Mouse (Mus musculus) left cerebral cortex, postnatal 36 days (tissue): ENCODE results near the gene Psmd3. TPM values are rescaled to one million over a fixed set of nuclear protein-coding genes. Genes with fewer than 3 reads are reported as not detected.
"Not testable (repeated sequence)": the region's sequence is repeated elsewhere in the genome, so short reads cannot be mapped to it uniquely, and the experiment has no call there.

Experiments used
- DNase-seq, 2 experiments: peaks; one replicate each; pipeline ENCODE4 v3.0.0; 2021 to 2022; ENCODE audit warnings: low spot score in 2 of 2, mixed read lengths in 1 of 2
- intact Hi-C: fragments of 180-260 bp; cut with DNase I; formaldehyde crosslinking; loops from one replicate; pipeline ENCODE4 v1.15.1; 2025
- total RNA-seq, 2 experiments: library from RNA; stranded (reverse); gene quantifications; 2 replicates each; pipeline ENCODE4 v1.2.3; 2021

Gene Psmd3
- total RNA-seq, 2 experiments from 2014 or later: 131 to 145 TPM

DNA sequence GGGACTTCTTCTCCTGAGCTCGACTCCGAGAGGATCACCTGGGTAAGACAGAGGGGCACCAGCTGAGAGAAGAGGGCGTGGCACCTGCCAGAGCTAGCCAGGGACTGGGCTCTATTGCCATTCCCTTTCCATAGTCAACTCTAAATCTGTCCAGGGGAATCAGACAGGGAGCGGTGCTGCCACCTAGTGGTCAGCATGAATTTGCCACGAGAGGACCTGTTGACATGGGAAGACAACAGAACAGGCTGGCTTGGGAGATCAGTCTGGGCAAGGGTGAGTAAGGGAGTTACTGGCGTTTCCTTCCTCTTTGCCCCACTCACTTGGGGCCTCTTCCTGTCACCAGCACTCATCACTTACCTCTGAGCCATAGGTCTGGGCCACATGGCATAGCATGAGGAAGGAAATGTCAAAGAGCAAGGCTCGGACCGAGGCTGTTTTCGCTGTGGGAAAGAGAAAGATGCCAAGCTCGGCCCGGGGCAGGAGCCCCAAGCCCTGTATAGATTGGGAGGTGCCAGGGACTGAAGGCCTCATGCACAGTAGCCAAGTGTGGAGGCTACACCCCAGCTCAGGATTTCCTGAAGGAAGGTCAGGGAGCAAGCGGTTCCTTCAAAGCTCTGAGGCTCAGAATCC, 28.2 kb downstream of the Psmd3 start:
- intact Hi-C loops: no loop called here

DNA sequence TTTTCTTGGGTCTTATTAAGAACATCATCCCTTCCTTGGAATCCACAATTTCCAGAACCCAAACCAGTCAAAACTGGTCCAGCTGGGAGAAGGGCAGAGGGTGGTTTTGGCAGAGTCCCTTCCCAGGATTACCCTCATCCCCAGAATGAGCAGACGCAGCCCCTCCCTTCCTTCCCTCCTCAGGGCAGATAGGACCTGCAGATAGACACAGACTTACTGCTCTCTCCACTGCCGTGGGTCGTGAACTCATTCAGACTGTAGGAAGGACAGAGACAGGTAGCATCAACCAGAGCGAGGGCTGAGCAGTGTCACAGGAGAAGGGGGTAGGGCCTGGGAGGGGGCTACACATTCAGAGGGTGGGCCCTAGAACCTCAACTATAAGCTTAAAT, 28.7 kb downstream of the Psmd3 start:
- intact Hi-C loops: no loop called here
- no peak for DNase-seq

More for the DNA sequence above, 28.2 kb downstream of the Psmd3 start:
- peak; percentile 64 to 67 for DNase-seq

DNA sequence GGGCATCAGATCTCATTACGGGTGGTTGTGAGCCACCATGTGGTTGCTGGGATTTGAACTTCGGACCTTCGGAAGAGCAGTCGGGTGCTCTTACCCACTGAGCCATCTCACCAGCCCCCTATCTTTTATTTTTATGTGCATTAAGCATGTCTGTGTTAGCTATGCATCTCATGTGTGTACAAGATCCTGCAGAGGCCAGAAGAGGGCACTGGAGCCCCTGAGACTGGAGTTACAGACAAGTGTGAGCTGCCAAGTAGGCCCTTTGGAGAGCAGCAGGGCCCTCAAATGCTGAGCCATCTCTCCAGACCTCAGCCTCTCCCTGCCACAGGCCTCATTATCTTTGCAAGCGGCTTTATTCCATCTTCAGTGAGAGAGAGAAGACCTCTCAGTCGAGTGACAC, 29.7 kb downstream of the Psmd3 start:
- intact Hi-C loops, DNase-seq: not testable (repeated sequence)

DNA sequence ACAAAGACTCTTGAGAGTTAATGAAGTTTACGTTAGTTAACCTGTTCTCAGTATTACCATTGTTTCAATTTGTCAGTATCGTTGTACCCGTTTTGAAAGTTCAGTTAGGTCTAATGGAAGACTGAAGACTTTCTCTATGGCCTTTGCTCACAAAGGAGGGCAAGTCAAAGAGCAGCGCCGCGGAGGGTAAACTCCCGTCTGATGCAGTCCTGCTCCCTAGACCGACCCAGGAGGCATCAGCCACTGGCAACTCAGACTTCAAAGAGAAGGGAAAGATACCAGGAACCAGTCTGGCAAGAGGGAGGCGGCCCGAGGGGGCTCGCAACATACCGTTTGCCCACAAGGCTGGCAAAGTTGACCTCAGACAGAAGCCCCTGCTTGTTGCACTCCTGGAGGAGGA, 31.3 kb downstream of the Psmd3 start:
- DNase-seq: no peak
- intact Hi-C loops: no loop called here

DNA sequence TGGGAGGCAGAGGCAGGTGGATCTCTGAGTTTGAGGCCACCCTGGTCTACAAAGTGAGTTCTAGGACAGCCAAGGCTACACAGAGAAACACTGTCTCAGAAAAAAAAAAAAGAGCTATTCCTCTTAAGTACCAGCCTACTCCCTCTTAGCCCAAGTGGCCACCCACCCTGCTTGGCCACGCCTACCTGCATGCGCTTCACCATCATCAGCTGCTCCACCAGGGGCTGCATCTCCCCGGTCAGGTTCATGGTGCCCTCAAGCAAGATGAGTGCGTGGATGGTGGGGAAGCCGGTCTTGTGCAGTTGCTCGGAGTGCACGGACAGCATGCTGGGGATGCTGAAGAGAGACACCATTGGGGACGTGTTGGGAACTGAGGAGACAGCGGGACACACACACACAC, 33.6 kb downstream of the Psmd3 start:
- intact Hi-C loops: loop anchor here (5.0 kb wide), 2 partner anchors 46 to 71 kb away; no protein-coding TSS in a partner anchor
- no peak for DNase-seq

DNA sequence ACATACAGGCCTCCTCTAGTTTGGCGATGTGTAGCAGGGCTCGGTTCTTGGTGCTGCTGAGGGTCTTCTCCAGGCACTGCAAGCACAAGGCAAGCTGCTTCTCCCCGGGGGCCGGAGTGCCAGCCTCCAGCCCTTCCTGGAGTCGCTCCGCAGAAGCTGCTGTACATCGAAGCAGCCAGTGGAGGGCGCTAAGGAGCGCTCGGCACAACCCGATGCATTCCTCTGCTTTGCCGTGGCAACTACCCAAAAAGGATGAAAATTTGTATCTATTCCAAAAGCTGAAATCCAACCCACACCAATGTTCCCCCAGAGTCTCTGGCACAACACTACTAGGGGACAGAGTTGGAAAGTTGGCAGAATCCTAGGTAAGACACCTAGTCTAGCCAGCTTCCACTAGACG, 35.5 kb downstream of the Psmd3 start:
- peak; percentile 88 for DNase-seq
- intact Hi-C loops: loop anchor here (2.0 to 5.0 kb wide), 3 partner anchors 15 to 69 kb away; no protein-coding TSS in a partner anchor

DNA sequence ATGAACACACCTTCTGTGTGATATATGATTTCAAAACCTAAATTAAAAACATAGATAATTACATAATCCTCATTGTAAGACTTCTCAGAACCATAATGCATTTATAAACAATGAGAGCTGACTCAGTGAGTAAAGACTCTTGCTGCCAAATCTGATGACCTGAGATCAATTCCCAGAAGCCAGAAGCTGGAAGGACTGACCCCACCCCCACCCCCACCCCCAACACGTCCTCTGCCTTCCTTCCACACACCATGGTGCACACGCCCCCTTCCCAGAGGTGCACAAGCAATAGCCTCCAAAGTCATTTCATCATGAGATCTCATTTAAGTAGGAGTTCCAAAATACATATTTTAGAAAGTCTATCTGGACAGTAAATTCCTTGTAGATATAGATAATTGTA, 38.4 kb downstream of the Psmd3 start:
- DNase-seq: no peak
- intact Hi-C loops: no loop called here

DNA sequence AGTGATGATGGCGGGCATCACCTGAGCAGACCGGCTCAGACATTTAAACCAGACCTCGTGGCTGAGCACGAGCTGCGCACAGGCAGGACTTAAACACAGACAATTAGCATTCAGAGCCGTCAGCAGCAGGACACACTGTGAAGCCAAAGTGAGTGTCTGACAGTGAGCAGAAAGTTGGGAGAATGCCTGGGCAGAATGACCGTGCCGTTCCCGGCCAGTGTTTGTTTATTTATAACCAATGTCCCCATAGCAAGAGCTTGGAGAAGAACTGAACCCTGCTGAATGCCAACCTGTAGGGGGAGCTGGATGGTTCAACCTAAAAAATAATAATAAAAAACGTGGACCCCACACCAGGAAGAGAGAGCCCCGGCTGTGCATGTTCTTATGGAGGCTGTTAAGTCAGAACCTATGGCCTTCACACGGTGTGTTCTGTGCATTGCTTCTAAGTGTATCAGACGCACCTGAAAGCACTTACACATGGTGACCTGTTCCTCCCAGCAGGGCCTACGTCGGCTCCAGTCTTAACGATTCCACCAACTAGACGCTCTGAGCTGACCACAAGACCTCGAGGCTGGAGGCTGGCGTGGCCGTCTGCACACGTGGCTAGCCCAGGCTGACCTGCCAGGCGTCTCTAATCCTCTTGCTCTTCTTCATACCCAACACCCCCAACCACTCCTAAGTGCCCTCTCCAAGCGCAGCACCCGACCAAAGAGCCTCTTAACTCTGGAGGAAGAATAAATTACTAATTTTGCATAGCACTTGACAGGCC, 39.3 kb downstream of the Psmd3 start:
- intact Hi-C loops: no loop called here
- peak; percentile 50 to 65 for DNase-seq

DNA sequence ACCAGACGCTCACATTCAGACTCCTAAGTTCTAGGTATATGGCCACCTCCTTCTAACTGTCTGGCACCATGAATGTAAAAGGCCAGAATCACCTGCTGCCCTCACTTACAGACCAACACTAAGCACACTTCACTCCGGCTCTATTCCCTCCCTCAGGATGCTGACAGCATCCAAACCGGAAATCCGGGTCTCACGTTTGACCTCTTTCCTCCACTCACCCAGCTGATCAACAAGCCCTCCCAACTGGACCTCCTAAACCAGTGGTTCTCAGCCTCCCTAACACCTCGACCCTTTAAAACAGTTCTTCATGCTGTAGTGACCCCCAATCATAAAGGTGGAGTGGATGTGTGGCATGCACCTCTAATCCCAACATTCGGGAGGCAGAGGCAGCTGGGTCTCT, 40.7 kb downstream of the Psmd3 start:
- DNase-seq: no peak
- intact Hi-C loops: no loop called here

DNA sequence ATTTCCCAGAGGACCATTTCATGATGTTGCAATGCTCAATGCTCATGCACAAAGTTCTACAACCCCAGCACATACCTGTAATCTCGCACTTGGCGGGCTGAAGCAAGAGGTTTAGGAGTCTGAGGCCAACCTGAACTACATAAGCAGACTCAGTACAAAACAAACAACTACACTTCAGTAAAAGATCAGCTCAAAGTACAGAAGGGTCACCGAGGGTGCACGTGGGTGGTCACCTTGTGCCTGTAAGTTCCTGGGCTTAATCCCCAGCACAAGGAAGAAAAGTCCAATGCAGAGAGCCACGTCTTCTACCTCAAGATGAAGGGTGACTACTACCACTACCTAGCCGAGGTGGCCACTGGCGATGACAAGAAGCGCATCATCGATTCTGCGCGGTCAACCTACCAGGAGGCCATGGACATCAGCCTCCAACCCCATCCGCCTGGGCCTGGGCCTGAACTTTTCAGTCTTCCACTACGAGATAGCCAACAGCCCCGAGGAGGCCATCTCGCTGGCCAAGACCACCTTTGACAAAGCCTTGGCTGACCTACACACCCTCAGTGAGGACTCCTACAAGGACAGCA, 43.7 kb downstream of the Psmd3 start:
- intact Hi-C loops: no loop called here
- DNase-seq: no peak

DNA sequence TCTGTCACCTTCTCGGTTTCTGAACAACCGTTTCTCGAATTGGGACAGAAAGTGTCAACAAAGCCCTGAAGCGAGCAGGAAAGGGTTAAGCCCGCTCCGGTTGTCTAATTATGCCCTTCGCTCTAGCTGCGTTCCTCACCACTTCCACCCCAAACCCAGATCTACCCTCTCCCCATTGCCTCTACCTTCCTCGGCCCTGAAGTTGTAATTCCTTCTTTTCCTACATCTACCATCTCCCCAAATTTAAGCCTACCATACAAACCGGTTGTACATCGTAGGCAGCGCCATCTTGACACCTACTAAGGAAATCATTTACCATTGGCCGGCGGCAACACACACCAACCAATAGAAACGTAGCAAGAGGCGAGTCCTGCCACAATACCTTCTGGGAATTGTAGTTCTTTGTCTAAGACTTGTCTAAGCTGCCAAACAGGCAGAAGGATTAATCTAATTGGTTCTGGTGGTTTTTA, 46.8 kb downstream of the Psmd3 start, which contains the start of gene Med24:
Med24 (minus strand) TSS at position 317 of the 470 bp plus-strand sequence.
- intact Hi-C loops: no loop called here

DNA sequence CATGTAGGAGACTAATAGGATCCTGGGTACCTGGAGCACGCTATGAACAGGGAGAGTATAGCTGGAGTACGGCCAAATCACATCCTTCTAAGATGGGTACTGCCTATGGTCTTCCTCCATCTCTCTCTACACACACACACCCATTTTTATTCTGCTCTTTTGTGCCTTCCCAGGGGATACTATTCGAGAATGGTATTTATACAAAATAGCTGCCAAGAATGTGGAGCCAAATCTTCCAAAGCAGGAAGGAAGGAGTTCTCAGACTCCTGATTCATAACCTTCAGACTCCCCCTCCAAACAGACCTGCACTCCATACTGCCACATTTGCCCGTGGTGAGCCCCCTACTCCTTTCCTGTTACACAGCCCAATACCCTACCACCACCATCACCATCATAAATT, 48.4 kb downstream of the Psmd3 start:
- no peak for DNase-seq

More for the DNA sequence above, 46.8 kb downstream of the Psmd3 start, which contains the start of gene Med24:
- peak; percentile 84 to 89 for DNase-seq

DNA sequence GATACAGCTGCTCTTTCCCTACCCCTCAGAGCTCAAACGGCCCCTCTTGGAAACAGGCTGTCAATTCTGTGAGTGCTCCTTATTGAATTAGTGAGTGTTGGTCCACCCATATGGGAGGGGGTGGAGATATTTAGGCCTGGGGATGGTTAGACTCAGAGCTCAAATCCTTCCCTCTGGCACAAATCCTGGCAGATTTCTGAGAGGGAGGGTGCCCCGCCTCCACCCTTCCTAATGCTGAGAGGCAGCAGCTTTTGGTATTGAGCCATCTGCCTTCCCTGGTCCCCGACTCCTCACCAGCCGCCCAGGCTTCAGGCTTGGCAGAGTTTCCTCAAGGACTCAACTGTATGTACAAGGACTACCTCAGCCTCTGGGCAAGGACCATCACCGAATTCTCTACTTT, 48.8 kb downstream of the Psmd3 start:
- intact Hi-C loops: no loop called here
- peak; percentile 81 to 82 for DNase-seq

More for the DNA sequence above, 48.4 kb downstream of the Psmd3 start:
- intact Hi-C loops: no loop called here

DNA sequence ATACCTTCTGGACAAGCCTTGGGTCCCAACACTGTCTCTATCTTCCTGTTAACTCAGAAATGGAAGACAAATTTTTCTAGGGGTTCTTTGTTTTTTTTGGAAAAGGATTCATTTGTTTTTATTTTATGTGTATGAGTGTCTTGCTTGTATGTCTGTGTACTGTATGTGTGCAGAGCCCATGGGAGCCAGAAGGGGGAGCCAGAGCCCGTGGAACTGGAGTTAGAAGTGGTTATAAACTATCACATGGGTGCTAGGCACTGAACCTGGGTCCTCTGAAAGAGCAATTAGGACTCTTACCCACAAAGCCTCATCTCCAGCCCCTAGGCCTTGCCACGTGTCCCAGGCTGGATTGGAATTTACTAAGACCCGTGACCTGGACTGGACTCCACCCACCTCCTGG, 51.7 kb downstream of the Psmd3 start:
- no peak for DNase-seq

DNA sequence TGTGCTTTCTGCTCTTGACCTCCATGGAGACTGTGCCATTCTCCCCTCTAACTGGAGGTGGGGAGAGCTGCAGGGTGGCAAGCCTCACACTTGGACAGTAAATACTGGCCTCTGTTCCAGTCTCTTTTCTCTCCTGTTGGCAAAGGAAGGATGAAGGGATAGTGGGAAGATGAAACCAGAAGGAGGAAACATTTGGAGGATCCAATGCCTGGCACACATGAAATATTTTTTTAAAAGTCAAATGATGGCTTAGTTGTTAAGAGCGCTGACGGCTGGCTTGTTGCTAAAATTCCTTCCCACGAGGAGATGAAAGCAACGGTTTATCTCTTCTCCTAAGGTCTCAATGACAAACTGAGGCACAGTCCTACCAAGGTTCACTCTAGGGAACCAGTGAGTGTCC, 52.8 kb downstream of the Psmd3 start:
- peak in 1 of 2 experiments; percentile 26 for DNase-seq
- intact Hi-C loops: no loop called here

More for the DNA sequence above, 51.7 kb downstream of the Psmd3 start:
- intact Hi-C loops: no loop called here

DNA sequence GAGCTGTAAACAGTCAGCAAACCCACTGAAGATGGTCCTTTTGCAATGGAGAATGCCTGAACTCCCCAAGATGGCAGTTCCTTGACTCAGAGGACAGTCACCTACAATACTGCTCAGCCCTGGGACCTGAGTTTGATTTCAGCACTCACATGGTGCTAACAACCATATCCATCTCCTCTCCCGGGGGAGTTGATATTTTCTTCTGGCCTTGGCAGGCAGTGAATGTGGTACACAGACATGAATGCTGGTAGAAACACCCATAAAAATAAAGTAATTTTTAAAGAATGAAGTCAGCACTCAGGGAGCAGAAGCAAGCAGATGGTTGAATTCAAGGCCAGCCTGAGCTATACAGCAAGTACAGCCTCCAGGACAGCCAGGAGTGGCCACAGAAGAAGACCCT, 53.8 kb downstream of the Psmd3 start:
- intact Hi-C loops: no loop called here
- no peak for DNase-seq

DNA sequence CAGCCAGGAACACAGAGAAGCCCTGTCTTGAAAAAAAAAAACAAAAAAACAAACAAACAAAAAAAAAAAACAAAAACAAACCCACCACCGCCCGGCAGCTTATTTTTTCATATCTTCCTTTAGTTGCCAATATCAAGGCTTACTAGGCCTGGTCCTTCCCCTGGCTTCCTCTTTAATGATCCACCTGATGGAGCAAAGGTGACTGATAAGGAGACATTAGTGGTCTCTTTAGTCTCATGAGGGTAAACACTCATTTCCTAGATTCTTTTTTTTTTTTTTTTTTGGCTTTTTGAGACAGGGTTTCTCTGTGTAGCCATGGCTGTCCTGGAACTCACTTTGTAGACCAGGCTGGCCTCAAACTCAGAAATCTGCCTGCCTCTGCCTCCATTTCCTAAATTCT, 54.9 kb downstream of the Psmd3 start:
- DNase-seq, intact Hi-C loops: not testable (repeated sequence)

DNA sequence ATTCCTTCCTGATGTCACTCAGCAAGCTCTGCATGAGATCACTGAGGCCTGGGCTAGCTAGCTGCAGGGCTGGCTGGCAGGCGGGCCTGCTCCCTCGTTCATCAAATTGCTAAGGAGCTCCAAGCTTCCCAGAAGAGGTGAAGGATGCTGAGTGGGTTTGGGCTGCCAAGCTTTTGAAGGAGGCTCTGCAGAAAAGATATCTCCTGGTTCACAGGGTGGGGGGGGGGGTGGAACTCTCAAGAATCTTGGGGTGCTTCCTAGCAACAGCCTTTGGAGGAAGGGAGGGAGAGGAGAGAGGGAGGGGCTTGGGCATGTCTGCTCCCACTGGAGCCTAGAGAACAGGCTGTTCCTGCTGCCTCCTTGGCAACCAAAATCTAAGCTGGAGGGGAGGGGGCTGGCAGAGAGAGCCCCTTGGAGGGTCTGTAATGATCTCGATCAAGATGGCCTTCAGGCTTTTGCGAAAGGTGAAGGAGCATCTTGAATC, 56.1 kb downstream of the Psmd3 start:
- DNase-seq: peak; percentile 64 to 70
- intact Hi-C loops: no loop called here

DNA sequence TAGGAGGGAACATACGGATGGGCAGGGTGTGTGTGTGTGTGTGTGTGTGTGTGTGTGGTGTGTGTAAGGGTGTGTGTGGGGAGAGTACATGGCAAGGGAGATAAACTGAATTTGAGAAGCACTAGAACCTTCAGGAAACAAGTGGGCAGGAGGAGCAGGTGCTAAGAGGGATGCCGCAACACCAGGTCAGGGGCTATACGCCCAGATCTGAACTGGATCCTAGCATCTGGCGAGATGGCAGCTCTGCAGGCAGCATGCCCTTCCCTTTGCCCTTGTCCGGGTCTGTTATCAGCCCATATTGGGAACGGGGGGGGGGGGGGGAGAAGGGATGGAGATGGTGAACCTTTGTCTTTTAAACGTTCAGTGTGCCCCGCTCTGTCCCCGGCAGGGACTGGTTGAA, 56.6 kb downstream of the Psmd3 start:
- no peak for DNase-seq
- intact Hi-C loops: no loop called here

DNA sequence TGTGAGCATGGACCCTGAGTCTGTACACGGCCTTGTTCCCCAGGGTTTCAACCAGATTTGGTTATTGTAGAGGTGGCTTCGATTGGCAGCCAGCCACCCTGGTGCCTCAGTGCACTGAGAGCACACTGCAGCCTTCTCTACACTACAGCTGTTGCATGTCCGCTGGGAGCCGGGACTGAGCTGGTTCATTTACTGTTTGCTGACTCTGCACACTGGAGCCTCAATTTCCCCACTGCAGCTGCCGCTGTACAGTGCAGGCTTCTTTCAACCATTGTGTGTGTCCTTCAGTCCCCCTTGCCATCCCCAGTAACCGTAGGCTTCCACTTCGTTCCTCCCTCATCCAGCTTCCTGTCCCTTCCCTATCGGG, 57.7 kb downstream of the Psmd3 start:
- peak; percentile 43 to 48 for DNase-seq
- intact Hi-C loops: loop anchor here (2.0 kb wide), 1 partner anchor 47 kb away; no protein-coding TSS in a partner anchor
